14 mouse cellular contexts compared by ENCODE assay signal in genomic region chr12:104433951-104434735, GRCm38 (mm10). TPM values are rescaled to one million over a fixed set of nuclear protein-coding genes. Genes with fewer than 3 reads are reported as not detected.
DNase-seq lines count a peak whose midpoint lies in the region; ATAC-seq and TF ChIP-seq lines count a peak whose summit lies in the region.
"Had no signal": no experiment of that assay in that cellular context is flagged by ENCODE, and none has a peak within 500 bp of the region (broad histone marks: within the 10 kb centered on the region; RNA-seq: fewer than 3 reads in every experiment).

No protein-coding gene starts in this region.

- H3K9ac ChIP-seq in midbrain, embryonic 13.5 days (replicated peaks) = no peak overlapping the region
- H3K9ac ChIP-seq in heart, adult 2 months (ENCODE audit: low read depth, low read length) = no peak overlapping the region
- H3K9ac ChIP-seq: forebrain, embryonic 12.5 days; lung, embryonic 14.5 days had no signal

- DNase-seq in ES-CJ7 (ENCODE audit: low read depth, low spot score) = peak; percentile 58
- DNase-seq in R1 (ENCODE audit: low read depth, low spot score) = peak; percentile 75
- DNase-seq in kidney, adult 9 months = peak; percentile 17
- no peak for DNase-seq in heart, adult 2 months
- DNase-seq in right cerebral cortex, postnatal 36 days (ENCODE audit: low spot score in 2 of 2) = no peak
- DNase-seq in yolk sac, embryonic 10.5 days (ENCODE audit: low spot score) = no peak
- DNase-seq: heart, postnatal 4 days; lung, embryonic 14.5 days had no signal

- intact Hi-C loops in heart, adult 2 months (cut with DNase I) = no loop called here

- peak; percentile 65 for ATAC-seq in midbrain, embryonic 13.5 days

- H3K79me2 ChIP-seq in heart, adult 2 months (replicated peaks; ENCODE audit: control insufficient read depth, insufficient read depth, low read length) = no peaks in the 10 kb centered on the region

- H3K4me1 ChIP-seq in midbrain, embryonic 13.5 days (replicated peaks) = peaks cover 5% of the 10 kb centered on the region
- H3K4me1 ChIP-seq in heart, adult 2 months (ENCODE audit: control insufficient read depth, insufficient read depth, low read length) = no peaks in the 10 kb centered on the region

- no peak overlapping the region for H3K4me3 ChIP-seq in midbrain, embryonic 13.5 days (replicated peaks)
- no peak overlapping the region for H3K4me3 ChIP-seq in heart, adult 2 months
- H3K4me3 ChIP-seq: forebrain, embryonic 12.5 days; myocyte had no signal

- peak overlapping the region; percentile 56; the same call in 1 of the 2 replicates for H3K27ac ChIP-seq in midbrain, embryonic 13.5 days
- no peak overlapping the region for H3K27ac ChIP-seq in heart, adult 2 months
- H3K27ac ChIP-seq: forebrain, embryonic 12.5 days had no signal

- H3K36me3 ChIP-seq in midbrain, embryonic 13.5 days = no peaks in the 10 kb centered on the region
- no peaks in the 10 kb centered on the region for H3K36me3 ChIP-seq in heart, adult 2 months (ENCODE audit: control insufficient read depth, insufficient read depth, low read length)
- H3K36me3 ChIP-seq: forebrain, embryonic 12.5 days had no signal

- TF ChIP-seq POLR2A in heart, adult 2 months (IDR thresholded peaks at IDR 0.05; ENCODE audit: insufficient read depth, low read depth, low read length) = no peak

- H3K27me3 ChIP-seq in midbrain, embryonic 13.5 days = peaks cover 3% of the 10 kb centered on the region; the same call in 1 of the 2 replicates
- H3K27me3 ChIP-seq in heart, adult 2 months (ENCODE audit: control insufficient read depth, insufficient read depth, low read length) = no peaks in the 10 kb centered on the region

- WGBS in midbrain, embryonic 13.5 days = 75% methylated on average over 20 of the region's 20 CpGs
- 78% methylated on average over 20 of the region's 20 CpGs for WGBS in heart, adult 2 months

- H3K9me3 ChIP-seq in midbrain, embryonic 13.5 days = no peaks in the 10 kb centered on the region
- H3K9me3 ChIP-seq: forebrain, embryonic 12.5 days had no signal

- no peak for TF ChIP-seq EP300 in heart, adult 2 months (IDR thresholded peaks at IDR 0.05; ENCODE audit: insufficient read depth, low read depth, low read length)

- TF ChIP-seq CTCF in heart, adult 2 months (IDR thresholded peaks at IDR 0.05) = no peak

- H3K4me2 ChIP-seq in midbrain, embryonic 13.5 days (replicated peaks) = no peak overlapping the region
- H3K4me2 ChIP-seq: forebrain, embryonic 12.5 days; lung, embryonic 14.5 days had no signal

RNA-seq across cellular contexts. Expression of gene Serpina3n, which starts 27.6 kb away (rescaled TPM):
- not detected in 2 replicates for polyA plus RNA-seq in midbrain, embryonic 13.5 days (2015; fragmentation: Nextera tagmentation; extraction: Ambion mirVana)
- total RNA-seq in heart, adult 2 months (2021) = 10 to 100 TPM in 1 of 2 experiments, 1 to 10 TPM in 1; 6.2 to 14.9 TPM
- 10.1 and 13.2 TPM in 2 replicates for polyA plus RNA-seq in heart, adult 2 months (2012; rRNA removed)
- total RNA-seq: common myeloid progenitor, adult 5-6 weeks had no signal
- polyA plus RNA-seq: forebrain, embryonic 12.5 days; lung, embryonic 14.5 days had no signal

RNA-seq across cellular contexts. Expression of gene Gsc, which starts 39.0 kb away (rescaled TPM):
- polyA plus RNA-seq in midbrain, embryonic 13.5 days (2015; fragmentation: Nextera tagmentation; extraction: Ambion mirVana) = 0.32 TPM in 1 of 2 replicates, not detected in the other
- total RNA-seq in heart, adult 2 months (2021) = not detected
- 0.14 TPM in 1 of 2 replicates, not detected in the other for polyA plus RNA-seq in heart, adult 2 months (2012; rRNA removed)
- total RNA-seq: common myeloid progenitor, adult 5-6 weeks; left cerebral cortex, postnatal 14 days had no signal
- polyA plus RNA-seq: lung, embryonic 14.5 days; myocyte; small intestine, adult 2 months had no signal

Comparison
In these comparisons a context has a peak if more than half of its experiments do, and no peak if none do; other contexts are left out.
1. DNase-seq: peak in ES-CJ7 (single experiment), R1 (single experiment) and kidney, adult 9 months (single experiment); none in heart, adult 2 months (0 of 2), right cerebral cortex, postnatal 36 days (0 of 2) and yolk sac, embryonic 10.5 days (single experiment).
2. RNA of gene Serpina3n, which starts 27.6 kb away (polyA plus RNA-seq): 10.1 to 13.2 TPM in heart, adult 2 months; not detected in midbrain, embryonic 13.5 days; every median in the first group is over 10 times any median in the second.